15 mouse cellular contexts compared by ENCODE assay signal in the genomic region with DNA sequence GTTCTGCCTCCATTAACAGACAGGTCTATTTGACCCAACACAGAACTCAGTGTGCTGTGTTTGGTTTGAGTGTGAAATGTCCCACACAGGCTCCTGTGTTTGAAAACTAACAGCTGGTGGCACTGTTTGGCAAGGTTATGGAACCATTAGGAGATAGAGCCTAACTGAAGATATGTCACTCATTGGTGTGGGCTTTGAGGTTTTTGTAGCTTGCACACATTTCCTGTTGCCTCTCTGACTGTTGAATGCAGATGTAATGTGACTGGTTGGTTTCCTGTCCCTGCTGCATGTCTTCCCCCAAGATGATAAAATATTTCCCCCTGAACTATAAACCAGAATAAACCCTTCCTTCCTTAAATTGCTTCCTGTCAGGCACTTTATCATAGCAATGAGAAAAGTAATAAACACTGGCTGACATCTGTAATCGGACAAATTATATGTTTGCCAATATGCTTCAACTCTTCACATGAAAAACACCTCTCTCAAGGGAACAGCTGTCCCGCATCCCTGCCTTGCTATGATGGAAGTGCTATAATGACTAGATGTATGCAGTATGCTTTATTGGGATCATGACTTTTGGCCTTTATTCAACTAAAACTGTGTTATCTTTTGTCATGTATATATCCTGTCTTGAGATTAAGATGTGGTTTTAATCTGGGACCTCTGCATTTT.
"Had no signal": no experiment of that assay in that cellular context is flagged by ENCODE, and none has a peak within 500 bp of the region (broad histone marks: within the 10 kb centered on the region; RNA-seq: fewer than 3 reads in every experiment).

No protein-coding gene starts in this region.

- DNase-seq: kidney, postnatal 25 days; left cerebral cortex, postnatal 4 days; lung, adult 18-20 months; lung, postnatal 4 days; thymus, postnatal 4 days had no signal

- H3K36me3 ChIP-seq: limb, embryonic 13.5 days; midbrain, embryonic 15.5 days; neural tube, embryonic 12.5 days had no signal

- H3K9ac ChIP-seq: limb, embryonic 13.5 days; liver, embryonic 14.5 days; midbrain, embryonic 15.5 days; neural tube, embryonic 12.5 days had no signal

- H3K4me2 ChIP-seq: limb, embryonic 13.5 days; midbrain, embryonic 11.5 days; midbrain, embryonic 15.5 days; neural tube, embryonic 12.5 days had no signal

- ATAC-seq: inflammation-experienced regulatory T-cells, adult 6 months; intestine, postnatal 0 days; midbrain, embryonic 15.5 days had no signal

- H3K4me1 ChIP-seq: limb, embryonic 13.5 days; megakaryocyte, embryonic 14.5 days; midbrain, embryonic 15.5 days; neural tube, embryonic 12.5 days had no signal

- H3K27me3 ChIP-seq: limb, embryonic 13.5 days; megakaryocyte, embryonic 14.5 days; midbrain, embryonic 15.5 days; neural tube, embryonic 12.5 days had no signal

- H3K4me3 ChIP-seq: layer of hippocampus, adult 2 months; limb, embryonic 13.5 days; megakaryocyte, embryonic 14.5 days; midbrain, embryonic 15.5 days; neural tube, embryonic 12.5 days had no signal

- H3K27ac ChIP-seq: layer of hippocampus, adult 2 months; limb, embryonic 13.5 days; liver, embryonic 14.5 days; midbrain, embryonic 15.5 days; neural tube, embryonic 12.5 days; stomach, postnatal 0 days had no signal

- H3K9me3 ChIP-seq: limb, embryonic 13.5 days; midbrain, embryonic 15.5 days; neural tube, embryonic 12.5 days had no signal
